Mouse (Mus musculus) adrenal gland, adult 8-10 months (tissue): ENCODE data around the gene Csrnp3. TPM values are rescaled to one million over a fixed set of nuclear protein-coding genes. Genes with fewer than 3 reads are reported as not detected.

ENCODE experiments used
- DNase-seq: peaks from one replicate; pipeline ENCODE4 v3.0.0; 2022
- total RNA-seq, 4 experiments: library from RNA; stranded (reverse); gene quantifications; 2 replicates each; pipeline ENCODE4 v1.2.4; 2022

Gene Csrnp3
- total RNA-seq, 4 experiments from 2014 or later = 0.41 to 1.1 (median 0.87) TPM

DNA sequence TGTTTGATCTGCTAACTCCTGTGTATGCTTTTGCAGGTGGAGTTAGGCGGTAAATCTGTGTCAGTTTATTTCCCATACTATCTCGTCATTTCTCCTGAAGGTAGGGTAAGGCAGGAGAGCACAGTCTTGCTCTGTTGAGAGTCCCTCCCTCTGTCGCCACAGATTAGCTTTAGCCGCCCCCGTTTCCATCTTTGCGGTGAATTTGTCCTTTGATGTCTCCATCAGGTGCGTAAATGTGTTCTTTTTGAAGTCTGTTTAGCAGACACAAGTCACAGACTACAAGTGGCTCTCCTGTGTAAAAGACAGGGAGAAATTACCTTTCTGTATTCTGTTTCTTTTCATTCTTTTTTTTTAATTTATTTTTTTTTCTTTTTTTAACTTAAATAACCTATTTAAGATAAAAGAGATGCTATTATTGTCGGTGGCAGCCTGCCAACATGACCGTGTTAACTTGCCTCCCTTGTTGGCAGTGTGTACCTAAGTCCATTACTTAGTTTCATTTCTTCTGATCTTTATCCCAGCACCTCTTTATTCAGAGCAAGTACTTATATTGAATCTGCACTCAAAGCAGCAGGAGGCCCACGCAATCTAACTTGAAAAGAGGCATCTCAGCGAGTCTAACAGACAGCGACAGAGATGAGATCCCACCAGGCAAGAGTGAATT lies 25.5 kb downstream of the Csrnp3 start:
- DNase-seq = no peak

DNA sequence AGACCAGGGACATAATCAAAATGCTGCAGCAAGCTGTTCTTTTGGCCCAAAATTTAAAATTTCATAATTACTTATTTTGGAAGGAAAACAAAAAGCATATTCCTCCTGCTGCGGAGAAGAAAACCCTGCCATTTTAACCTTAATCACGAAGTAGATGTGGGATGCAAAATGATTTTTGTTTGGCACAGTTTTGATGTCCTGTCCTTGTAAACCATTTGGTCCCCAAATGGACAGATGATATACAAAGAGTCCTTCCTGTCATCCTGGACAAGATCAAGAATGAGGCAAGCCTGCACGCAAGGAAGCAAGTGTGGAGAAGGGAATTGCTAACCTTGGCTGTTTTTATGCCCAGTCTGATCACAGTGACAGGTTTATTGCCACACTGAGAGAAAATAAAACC lies 46.0 kb downstream of the Csrnp3 start:
- no peak for DNase-seq

GRCm38 (mm10) chr2:65893241-65893640 lies 47.7 kb downstream of the Csrnp3 start:
- no peak for DNase-seq

DNA sequence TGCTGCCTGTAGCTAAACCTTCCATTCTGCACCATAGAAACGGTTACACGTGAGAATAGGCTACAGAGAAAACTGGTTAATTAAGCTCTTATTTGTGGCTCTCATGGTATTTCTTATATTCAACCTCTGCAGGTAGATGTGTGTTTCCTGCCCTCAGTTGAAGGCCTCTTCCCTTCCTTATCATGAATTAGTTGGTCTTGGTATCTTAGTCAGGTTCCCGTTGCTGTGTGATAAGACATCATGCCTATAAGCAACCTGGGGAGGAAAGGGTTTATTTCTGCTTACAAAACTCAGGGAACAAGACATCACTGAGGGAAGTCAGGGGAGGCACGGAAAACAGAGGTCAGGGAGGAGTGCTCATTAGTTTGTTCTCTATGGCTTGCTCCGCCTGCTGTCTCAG lies 48.7 kb downstream of the Csrnp3 start:
- no peak for DNase-seq

GRCm38 (mm10) chr2:65896542-65896941 lies 51.0 kb downstream of the Csrnp3 start:
- DNase-seq = no peak

DNA sequence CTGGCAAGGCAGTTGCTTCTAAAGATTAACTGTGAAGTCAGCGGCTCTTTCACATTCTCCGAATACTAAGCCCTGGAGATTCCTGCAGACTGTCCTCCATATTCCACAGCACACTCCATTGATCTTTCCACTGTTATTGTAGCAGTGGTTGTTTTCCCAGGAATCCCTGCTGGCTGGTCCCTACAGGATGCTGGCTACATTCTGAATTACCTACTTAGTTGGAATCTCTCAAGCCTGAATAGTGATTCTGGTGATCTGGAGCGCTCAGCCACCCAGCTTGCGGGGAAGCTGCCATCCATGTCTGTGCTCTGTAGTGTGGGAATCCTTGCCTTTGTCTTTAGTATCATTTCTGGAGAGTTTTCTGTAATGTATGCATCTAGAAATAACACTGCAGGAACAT lies 51.5 kb downstream of the Csrnp3 start:
- no peak for DNase-seq

- DNase-seq = no peak
Observed at GRCm38 (mm10) chr2:65899478-65899877, 53.9 kb downstream of the Csrnp3 start.

DNA sequence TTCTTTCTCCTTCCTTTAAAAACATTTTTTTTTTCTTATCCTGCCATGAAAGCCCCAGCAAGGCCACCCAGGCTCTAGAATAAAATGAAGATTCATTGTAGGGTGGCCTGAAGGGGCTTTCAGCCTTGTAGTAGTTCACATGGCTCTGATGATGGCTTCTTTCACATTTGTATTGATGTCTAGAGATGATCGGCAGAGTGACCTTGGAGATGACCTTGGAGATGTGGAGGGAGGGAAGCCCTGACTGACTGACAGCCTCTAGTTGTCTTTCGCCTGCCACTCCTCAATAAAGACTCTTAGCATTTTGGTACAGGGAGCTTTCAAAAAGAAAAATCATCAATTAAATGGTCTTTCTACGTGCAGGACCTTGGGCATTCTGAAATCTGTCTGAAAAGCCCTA lies 63.0 kb downstream of the Csrnp3 start:
- DNase-seq = no peak

DNA sequence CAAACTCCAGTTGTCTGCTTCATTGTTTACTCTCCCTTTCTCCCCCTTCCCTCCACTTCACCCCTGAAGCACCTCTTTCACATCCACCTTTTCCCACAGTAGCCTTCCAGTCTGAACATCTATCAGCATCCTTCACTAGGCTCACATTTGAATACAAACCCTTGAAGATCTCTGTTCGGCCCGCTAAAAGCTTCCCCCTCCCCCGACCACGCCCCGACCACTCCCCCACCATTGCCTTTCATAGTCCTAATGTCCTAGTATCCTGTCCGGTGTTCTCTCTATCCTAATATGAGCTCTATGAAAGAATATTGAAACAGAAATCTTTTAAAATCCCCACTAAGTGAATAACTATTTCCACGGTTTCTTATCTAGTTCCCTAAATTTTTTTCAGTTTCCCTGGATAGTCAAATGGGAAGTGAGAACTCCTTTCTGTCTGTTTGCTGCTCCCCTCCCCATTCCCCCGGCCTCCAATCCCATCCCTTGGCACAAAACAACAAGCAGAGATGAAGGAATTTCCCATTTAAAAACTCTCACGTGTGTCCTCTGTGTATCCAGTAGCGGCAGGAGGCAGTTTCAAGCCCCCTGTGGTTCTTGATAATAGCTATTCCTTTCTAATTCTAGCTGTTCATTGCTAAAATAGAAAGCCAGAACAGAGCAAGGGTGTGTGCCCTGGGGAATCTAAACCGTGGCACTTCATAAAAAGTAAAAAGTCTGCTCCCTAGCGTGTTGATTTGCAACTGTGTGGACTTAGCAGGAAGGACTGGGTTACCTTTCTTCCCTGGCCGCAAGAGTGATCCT lies 64.4 kb downstream of the Csrnp3 start:
- DNase-seq = no peak

DNA sequence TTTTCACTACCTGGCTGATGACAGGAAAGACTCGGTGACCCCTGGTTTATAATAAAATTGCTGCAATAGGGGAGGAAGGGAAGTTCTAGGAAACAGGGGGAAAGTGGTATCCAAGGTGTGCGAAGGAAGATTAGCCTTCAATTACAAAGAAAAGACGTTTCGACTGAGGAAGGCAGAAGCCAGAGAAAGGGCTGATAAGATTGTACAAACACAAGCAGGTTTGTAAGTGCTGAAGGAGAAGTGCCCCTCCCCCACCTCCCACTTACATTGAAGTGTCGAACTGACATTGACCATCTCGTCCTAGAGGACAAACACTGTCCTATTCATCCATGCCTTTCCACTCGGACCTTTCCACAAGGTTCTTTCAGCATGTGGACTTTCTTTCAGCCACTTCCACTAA lies 70.4 kb downstream of the Csrnp3 start:
- DNase-seq = no peak

DNA sequence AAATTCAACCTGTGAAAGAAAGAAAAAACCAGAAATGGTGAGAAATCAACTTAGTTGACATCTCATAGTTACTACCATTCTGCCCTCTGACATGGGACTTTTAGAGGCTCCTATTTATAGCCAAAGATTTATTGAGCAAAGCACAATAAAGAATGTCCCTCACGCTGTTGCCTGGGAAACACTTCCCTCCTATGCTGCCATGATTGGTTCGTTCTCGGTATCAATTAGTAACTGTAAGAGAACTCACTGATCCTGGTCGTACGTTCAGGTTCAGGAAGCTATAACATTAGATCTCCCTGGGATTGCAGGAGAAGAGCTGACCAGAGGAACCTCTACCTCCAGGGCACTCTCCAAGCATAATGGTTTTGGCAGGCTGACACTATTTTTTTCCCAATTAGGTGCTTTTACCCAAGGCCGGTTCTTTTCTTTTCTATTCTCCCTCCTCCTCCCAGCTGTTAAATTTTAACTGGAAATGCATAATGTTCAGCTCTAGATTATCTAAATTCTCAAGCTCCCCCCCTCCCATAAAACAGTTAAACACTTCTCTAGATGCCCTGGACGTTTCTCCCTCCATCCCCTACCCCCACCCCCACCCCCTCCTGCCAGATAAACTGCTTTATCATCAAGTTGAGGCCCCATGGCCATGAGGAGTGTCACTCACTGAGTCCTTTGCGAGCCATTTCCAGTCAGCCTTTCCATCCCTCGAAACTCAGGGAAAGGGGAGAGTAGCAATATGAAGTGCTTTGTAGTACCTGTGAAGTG lies 75.3 kb downstream of the Csrnp3 start:
- DNase-seq = no peak

DNA sequence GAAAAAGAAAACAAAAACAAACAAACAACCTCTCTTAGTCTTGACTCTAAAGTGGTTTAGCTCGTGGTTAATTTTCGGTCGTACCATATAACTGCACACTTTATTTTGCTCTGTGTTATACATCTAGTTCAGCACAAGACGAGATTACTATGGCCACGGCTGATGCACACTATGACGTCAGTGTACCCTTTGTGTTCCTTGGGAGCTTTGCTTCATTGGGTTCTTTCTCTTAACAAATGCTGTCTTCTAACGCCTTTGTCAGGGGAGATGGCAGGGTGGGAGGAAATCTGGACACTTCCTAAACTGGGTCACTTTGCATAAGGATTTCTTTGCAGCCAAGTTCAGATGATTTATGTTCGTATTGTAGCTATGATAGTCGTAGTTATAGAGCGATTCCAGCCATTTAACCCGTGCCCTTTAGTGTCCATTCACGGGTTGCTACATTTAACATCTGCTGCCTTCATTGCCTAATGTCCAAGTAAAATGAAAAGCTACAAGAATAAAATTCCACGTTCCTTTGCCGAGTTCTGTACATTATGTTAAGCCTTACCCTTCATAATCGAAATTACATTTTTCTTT lies 79.9 kb downstream of the Csrnp3 start:
- no peak for DNase-seq

DNA sequence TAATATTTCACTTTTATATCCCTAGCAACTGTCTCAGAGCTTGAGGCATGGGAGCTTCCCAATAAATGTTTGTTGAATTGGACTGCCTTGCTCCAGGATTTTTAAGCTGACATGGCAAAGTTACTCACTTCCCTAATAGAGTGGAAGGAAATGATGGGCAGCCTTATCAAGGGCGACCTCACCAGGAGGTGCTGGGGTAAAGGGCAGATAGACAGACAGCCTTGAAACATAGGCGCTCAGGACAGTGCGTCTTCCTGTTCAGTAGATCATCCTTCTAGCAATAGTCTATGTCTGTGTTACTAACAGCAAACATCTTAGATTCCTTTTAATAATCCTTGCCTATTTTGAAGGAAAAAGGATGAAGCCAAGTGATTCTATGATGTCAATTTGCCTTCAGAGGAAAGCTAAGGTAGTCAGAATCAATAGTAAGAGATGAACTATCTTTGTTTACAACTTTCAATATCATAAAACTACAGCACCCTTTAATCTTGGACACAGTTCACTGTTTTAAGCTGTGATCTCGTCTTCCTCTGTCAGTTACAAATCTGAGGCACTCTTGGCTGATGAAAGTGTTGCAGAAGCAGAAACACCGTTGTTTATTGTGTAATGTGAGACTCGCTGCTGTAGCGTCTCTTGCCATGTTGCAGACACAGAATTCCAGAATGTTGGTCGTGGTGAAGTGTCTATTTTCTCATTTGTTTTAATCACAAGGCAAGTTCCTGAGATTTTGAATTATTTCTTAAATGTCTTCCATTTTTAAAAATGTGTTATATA lies 81.6 kb downstream of the Csrnp3 start:
- no peak for DNase-seq

- no peak for DNase-seq
Observed at GRCm38 (mm10) chr2:65929286-65929685, 83.7 kb downstream of the Csrnp3 start.

DNA sequence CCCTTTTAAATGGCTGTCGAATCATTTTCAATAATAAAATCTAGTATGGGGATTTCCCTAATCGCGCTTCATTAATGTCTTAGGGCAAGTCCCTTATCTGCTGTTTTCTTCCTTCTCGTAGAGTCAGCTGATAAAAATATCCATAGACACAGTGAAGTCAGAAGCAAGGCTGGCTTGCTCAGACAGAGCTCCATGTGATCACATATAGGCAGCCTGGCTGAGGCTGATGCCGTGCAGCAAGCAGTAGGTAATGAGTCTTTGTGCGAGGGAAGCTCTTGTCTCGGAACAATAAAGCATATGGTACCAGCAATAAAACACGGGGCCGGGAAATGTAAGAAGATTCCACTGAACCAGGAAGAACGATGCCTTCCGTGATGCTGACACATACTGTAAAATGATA lies 84.4 kb downstream of the Csrnp3 start:
- no peak for DNase-seq

DNA sequence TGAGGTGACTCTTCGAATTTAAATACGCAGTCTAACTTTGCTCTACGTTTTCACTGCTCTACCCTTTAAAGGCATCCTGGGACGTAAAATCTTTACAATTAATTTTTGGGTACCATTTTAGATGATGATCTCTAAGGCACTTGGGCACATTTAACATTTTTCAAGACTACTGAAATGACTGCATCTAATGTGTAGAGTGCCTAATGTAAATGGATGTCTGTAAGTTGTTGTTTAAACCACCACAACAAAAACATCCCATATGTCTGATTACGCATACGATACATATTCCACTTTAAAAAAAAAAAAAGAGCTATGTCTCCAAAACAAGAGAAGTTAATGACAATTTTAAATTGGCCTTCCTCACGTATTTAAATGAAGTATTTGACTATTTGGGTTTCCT lies 85.7 kb downstream of the Csrnp3 start:
- no peak for DNase-seq

DNA sequence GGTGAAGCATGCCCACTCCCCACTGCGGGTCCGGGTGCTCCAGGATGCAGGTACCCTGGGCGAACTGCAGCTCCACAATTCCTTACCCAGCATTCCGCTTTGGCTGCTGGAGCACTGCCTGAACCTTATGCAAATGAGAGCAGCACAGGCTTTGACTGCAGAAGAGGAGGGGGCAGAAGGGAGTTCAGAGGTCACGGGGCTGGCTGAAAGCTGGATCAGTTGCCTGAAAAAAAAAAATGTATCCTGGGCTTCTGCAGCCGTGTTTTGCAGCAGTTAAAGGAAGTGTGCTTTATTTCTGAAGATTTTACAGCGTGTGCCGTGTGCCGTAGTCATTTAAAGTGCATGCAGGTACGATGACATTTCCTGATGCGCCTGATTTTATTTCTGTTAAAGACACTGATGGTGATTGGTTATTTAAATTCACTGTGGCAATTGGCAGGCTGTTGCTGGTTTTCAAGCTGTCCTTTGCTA lies 86.3 kb downstream of the Csrnp3 start:
- DNase-seq = no peak

DNA sequence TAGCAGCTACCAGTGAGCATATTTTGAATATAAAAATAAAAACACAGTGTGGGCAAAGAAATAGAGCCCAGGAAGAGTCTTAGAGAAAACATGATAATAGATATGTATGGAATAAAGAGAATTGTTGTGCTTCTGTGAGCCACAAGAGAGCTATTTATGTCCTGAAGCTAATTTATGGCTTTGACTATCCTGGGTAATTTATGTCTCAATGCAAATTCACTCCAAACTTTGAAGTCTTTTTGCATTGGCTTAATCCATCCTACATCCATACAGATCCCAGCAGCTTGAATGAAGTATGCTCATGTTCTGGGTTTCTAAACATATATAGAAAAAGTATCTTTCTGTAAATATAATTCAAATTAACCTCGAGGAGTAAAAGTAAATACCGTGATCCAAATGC lies 88.5 kb downstream of the Csrnp3 start:
- no peak for DNase-seq

DNA sequence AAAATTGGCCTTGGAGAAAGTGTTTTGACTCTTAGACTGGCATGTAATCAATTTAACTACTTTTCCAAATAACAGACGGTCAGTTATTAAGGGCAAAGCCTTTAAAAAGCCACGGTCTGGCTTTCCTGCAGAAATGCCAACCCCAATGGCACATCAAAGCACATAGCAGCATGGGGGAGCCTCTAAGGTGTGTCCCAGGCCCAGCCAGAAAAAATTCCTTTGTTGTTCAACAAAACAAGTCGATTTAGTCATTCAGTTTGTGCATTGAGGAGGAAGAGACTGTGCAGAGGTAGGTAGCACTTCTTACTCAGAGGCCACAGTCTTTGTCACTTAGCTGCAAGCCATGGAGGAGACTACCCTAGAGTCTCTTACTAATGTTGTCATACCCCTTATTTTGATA lies 93.3 kb downstream of the Csrnp3 start:
- no peak for DNase-seq

DNA sequence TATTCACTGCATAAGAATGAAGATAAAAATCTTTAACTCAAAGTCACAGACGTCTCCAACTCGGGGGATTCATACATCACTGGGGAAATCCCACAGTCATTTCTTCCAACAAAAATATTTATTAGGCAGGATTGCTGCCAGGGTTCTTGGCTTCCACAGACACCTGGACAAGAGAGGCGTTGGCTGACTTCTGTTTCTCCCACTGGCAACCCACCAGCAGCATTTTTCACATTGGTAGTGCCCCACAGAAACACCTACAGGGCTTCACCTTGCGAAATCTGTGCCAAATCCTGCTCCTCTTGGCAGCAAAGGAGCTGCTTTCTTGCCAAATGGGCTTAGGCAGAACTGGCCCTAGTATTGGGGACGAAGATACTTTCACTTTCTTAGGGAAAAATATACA lies 94.8 kb downstream of the Csrnp3 start:
- no peak for DNase-seq

GRCm38 (mm10) chr2:65942346-65942745 lies 96.8 kb downstream of the Csrnp3 start:
- DNase-seq = no peak

GRCm38 (mm10) chr2:65948808-65949207 lies 103.2 kb downstream of the Csrnp3 start:
- DNase-seq = no peak
